Mouse (Mus musculus) forebrain, embryonic 14.5 days (tissue): ENCODE measurements around the gene Atp13a1. TPM values are rescaled to one million over a fixed set of nuclear protein-coding genes. Genes with fewer than 3 reads are reported as not detected.

Experiments used
- ATAC-seq: fragments of 200-750 bp; cut with Nextera tagmentation; 2 replicates; pipeline ENCODE4 v1.8.0; 2017; ENCODE audit warnings: mild to moderate bottlenecking, moderate library complexity
- DNase-seq: peaks from one replicate; pipeline ENCODE4 v3.0.0-alpha.2; 2015; ENCODE audit warnings: low spot score
- H3K27ac ChIP-seq: fragments of 300-500 bp; sonication (generic); 2 replicates; pipeline ENCODE4 v1.5.1; 2014; ENCODE audit warnings: low read depth, mild to moderate bottlenecking, control low read depth, low read length, moderate library complexity
- H3K27me3 ChIP-seq: fragments of 300-500 bp; sonication (generic); replicated peaks from 2 replicates; pipeline ENCODE4 v1.6.1; 2014; ENCODE audit warnings: low read length, control low read depth, mixed read lengths; ENCODE audit not compliant: control insufficient read depth, insufficient read depth
- H3K36me3 ChIP-seq: fragments of 300-500 bp; sonication (generic); 2 replicates; pipeline ENCODE4 v1.6.1; 2014; ENCODE audit warnings: low read length, control low read depth; ENCODE audit not compliant: control insufficient read depth, insufficient read depth
- H3K4me1 ChIP-seq: fragments of 300-500 bp; sonication (generic); 2 replicates; pipeline ENCODE4 v1.6.1; 2014; ENCODE audit warnings: antibody characterized with exemption, low read length, control low read depth; ENCODE audit not compliant: control insufficient read depth, insufficient read depth
- H3K4me2 ChIP-seq: fragments of 300-500 bp; sonication (generic); 2 replicates; pipeline ENCODE4 v1.6.1; 2014; ENCODE audit warnings: mild to moderate bottlenecking, control low read depth, low read length
- H3K4me3 ChIP-seq: fragments of 300-500 bp; sonication (generic); 2 replicates; pipeline ENCODE4 v1.5.1; 2014; ENCODE audit warnings: low read depth, low read length, control low read depth
- H3K9ac ChIP-seq: fragments of 300-500 bp; sonication (generic); 2 replicates; pipeline ENCODE4 v1.6.1; 2014; ENCODE audit warnings: mild to moderate bottlenecking, low read length, control low read depth, moderate library complexity
- H3K9me3 ChIP-seq: fragments of 300-500 bp; sonication (generic); replicated peaks from 2 replicates; pipeline ENCODE4 v1.6.1; 2016; ENCODE audit warnings: low read length, control low read depth, mixed read lengths; ENCODE audit not compliant: control insufficient read depth
- WGBS: fragments of 180-500 bp; shearing (Covaris S2); extraction: QIAGEN DNeasy Blood & Tissue Kit; methylation state at CpG from one replicate; pipeline ENCODE4 v1.1.7; 2014; 5-methylcytosine and 5-hydroxymethylcytosine counted together
- polyA plus RNA-seq: library from polyadenylated mRNA; unstranded; fragments of >200 nt; fragmentation: Nextera tagmentation; extraction: Ambion mirVana; gene quantifications from 2 replicates; pipeline ENCODE4 v1.2.1, GENCODE M21; 2014

The Atp13a1 gene
- polyA plus RNA-seq, 1 experiment from 2014 or later = 31.4 TPM

GRCm38 (mm10) chr8:69821971-69822385, 31.0 kb downstream of the Atp13a1 start:
- Histone ChIP-seq H3K4me1 (peaks cover 21% of the 10 kb centered on the region), H3K4me2 (peak overlapping the region; percentile 81), H3K27me3 (no peaks in the 10 kb centered on the region), H3K36me3 (peaks cover 30% of the 10 kb centered on the region), H3K27ac (0 out of 2 replicates have a peak overlapping the region, but pooled peaks have one; percentile 5), H3K9ac (peak overlapping the region; percentile 69), H3K4me3 (peak overlapping the region; percentile 58), H3K9me3 (no peaks in the 10 kb centered on the region)
- ATAC-seq (peak; percentile 66), DNase-seq (peak; percentile 67)
- WGBS = 2% methylated on average over 13 of the region's 22 CpGs

DNA sequence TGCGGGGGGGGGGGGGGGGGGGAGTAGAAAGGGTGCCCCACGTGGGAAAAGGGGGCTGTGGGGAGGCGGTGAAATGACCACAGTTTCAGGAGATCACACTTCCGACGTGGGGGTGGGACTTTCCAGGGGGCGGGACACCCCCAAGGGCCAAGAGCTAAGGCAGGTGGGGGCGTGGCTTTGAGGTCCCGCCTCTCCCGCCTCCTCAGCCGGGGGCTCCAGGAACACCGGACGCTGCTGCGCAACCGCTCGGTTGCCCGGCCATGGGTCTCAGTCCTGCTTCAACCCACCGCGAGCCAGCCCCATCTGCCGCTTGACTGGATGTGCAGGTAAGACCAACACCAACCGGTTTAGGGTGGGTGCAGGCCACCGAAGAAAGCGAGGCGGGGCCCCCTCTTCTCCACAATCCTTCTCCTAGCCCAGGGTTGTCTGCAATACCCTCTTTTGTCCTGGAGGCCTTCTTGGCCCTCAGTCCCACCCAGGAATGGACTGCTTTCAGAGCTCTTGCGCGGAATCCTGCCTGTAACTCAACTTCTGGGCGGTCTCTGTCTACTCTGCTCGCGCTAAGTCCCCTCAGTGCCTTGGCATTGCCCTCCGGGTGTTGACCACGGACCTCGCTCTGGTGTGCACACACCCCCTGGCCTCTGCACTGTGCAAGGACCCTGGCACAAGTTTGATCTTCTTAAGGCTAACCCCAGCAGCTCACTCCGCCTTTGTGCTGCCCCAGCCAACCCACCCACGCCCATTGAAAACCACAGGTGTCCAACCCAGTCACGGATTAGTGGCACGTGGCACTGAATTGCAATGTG, 31.6 kb downstream of the Atp13a1 start, which contains the start of gene Lpar2:
TSS of gene Lpar2 (plus strand) at position 44 of the 806 bp plus-strand sequence.
- peaks cover 29% of the 10 kb centered on the region for H3K36me3 ChIP-seq
- peak; percentile 81 for ATAC-seq
- peaks cover 21% of the 10 kb centered on the region for H3K4me1 ChIP-seq
- peak within 1 kb of the TSS; percentile 81 for H3K4me2 ChIP-seq
- no peaks in the 10 kb centered on the region for H3K27me3 ChIP-seq
- peak; percentile 83 for DNase-seq
- peak within 1 kb of the TSS; percentile 58 for H3K4me3 ChIP-seq
- H3K27ac ChIP-seq = peak within 1 kb of the TSS; percentile 67; the same call in 1 of the 2 replicates
- H3K9ac ChIP-seq = peak within 1 kb of the TSS; percentile 69
- WGBS = under 1% methylated on average over 32 of the region's 35 CpGs
- H3K9me3 ChIP-seq = no peaks in the 10 kb centered on the region

DNA sequence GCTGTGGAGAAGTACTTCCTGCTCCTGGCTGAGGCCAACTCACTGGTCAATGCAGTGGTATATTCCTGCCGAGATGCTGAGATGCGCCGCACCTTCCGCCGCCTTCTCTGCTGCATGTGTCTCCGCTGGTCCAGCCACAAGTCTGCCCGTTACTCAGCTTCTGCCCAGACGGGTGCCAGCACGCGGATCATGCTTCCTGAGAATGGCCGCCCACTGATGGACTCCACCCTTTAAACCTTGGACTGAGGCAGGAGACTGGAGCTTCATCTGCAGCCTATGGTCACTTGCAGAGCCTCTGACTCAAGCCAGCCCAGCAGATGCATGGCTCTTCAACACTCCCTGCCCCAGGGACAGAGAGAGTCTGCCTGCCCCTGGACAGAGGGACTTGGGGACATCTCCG, 35.4 kb downstream of the Atp13a1 start:
- Histone ChIP-seq H3K4me3 (no peak overlapping the region), H3K4me1 (peaks cover 21% of the 10 kb centered on the region), H3K27ac (no peak overlapping the region), H3K9ac (no peak overlapping the region), H3K4me2 (no peak overlapping the region), H3K9me3 (no peaks in the 10 kb centered on the region), H3K27me3 (no peaks in the 10 kb centered on the region), H3K36me3 (peaks cover 32% of the 10 kb centered on the region)
- no peak for ATAC-seq
- no peak for DNase-seq
- WGBS = 91% methylated on average over 12 of the region's 12 CpGs

DNA sequence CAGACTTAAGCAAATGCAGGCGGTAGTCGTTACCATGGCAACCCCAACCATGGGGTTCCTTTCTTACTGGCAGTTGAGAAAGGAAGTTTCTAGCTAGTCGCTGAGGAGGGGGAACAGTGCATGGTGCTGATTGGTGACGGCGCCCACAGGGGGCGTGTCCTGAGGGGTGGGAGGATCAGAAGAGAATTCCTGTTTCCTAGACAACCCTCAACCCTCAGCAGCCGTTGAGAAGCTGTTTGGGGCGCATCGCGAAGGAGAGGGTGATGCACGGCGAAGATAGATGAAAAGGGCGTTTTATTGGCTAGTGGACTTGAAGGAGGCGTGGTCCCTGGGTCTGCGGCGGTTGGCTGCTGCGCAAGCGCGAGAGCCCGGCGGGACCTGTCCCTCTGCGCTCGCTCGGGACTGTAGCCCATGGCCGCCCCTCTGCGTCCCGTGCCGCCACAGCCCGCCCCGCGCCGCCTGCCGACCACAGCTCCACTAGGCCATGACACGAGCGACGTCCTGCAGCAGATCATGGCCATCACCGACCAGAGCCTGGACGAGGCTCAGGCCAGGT, 41.4 kb downstream of the Atp13a1 start, which contains the start of gene Pbx4:
TSS of gene Pbx4 (plus strand) at position 194 of the 556 bp plus-strand sequence.
- Histone ChIP-seq H3K27ac (peak within 1 kb of the TSS; percentile 86), H3K36me3 (peaks cover 23% of the 10 kb centered on the region), H3K27me3 (no peaks in the 10 kb centered on the region), H3K9ac (peak within 1 kb of the TSS; percentile 77), H3K9me3 (no peaks in the 10 kb centered on the region), H3K4me2 (peak within 1 kb of the TSS; percentile 84), H3K4me1 (peaks cover 4% of the 10 kb centered on the region), H3K4me3 (peak within 1 kb of the TSS; percentile 64)
- DNase-seq = peak; percentile 99
- peak; percentile 99 for ATAC-seq
- WGBS = under 1% methylated on average over 38 of the region's 38 CpGs

- peaks cover 10% of the 10 kb centered on the region; the same call in 1 of the 2 replicates for H3K36me3 ChIP-seq
- no peak overlapping the region for H3K4me2 ChIP-seq
- DNase-seq (no peak), ATAC-seq (no peak)
- H3K27me3 ChIP-seq = no peaks in the 10 kb centered on the region
- no peaks in the 10 kb centered on the region; the same call in 1 of the 2 replicates for H3K4me1 ChIP-seq
- no peaks in the 10 kb centered on the region for H3K9me3 ChIP-seq
- no peak overlapping the region for H3K9ac ChIP-seq
- whole genome bisulfite sequencing = 90% methylated on average over 8 of the region's 8 CpGs
- no peak overlapping the region for H3K4me3 ChIP-seq
- H3K27ac ChIP-seq = no peak overlapping the region
Observed at GRCm38 (mm10) chr8:69837057-69837682, 46.2 kb downstream of the Atp13a1 start.

- Histone ChIP-seq H3K27ac (no peak overlapping the region), H3K9ac (no peak overlapping the region), H3K4me2 (no peak overlapping the region), H3K9me3 (no peaks in the 10 kb centered on the region), H3K4me1 (no peaks in the 10 kb centered on the region), H3K27me3 (no peaks in the 10 kb centered on the region), H3K36me3 (0 out of 2 replicates have a peak, but pooled peaks cover 4% of the 10 kb centered on the region), H3K4me3 (no peak overlapping the region)
- 73% methylated on average over 3 of the region's 3 CpGs for WGBS
- no peak for DNase-seq
- no peak for ATAC-seq
Observed at GRCm38 (mm10) chr8:69847167-69848065, 56.5 kb downstream of the Atp13a1 start.

DNA sequence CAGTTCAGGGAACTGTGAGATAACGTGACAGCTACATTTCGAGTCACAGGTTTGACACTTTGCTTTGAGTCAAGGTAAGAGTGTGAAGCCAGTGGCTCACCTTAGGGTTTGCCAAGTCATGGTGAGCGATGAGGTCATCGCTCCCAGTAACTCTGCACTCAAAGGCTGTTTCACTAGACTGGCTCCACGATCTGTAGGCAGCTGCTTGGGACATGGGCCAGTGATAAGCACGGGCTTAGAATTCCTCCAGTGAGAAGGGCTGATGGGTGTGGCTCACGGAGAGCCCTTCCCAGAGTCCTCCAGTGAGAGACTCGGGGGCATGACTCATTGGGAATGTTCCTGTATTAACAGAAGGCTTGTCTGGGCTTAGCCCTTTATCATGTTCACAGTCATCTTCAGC, 58.0 kb downstream of the Atp13a1 start:
- H3K4me2 ChIP-seq = no peak overlapping the region
- H3K9me3 ChIP-seq = no peaks in the 10 kb centered on the region
- ATAC-seq = no peak
- H3K4me1 ChIP-seq = no peaks in the 10 kb centered on the region
- H3K9ac ChIP-seq = no peak overlapping the region
- DNase-seq = no peak
- H3K4me3 ChIP-seq = no peak overlapping the region
- WGBS = 91% methylated on average over 8 of the region's 8 CpGs
- no peaks in the 10 kb centered on the region for H3K27me3 ChIP-seq
- H3K27ac ChIP-seq = no peak overlapping the region
- 0 out of 2 replicates have a peak, but pooled peaks cover 4% of the 10 kb centered on the region for H3K36me3 ChIP-seq

DNA sequence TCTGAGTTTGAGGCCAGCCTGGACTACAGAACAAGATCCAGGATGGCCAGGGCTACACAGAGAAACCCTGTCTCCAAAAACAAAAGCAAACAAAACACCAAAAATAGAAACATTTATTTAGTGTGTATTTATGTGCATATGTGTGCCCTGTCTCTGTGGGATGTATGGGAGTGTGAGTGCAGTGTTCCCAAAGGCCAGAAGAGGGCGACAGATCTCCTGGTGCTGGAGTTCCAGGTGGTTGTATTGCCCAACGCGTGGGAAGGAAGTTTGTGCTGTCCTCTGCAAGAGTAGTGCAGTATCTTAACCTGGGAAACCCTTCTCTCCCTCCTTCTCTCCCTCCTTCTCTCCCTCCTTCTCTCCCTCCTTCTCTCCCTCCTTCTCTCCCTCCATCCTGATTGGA, 58.9 kb downstream of the Atp13a1 start:
- no peak overlapping the region for H3K9ac ChIP-seq
- 57% methylated on average over 3 of the region's 3 CpGs for WGBS
- ATAC-seq = no peak
- no peaks in the 10 kb centered on the region for H3K4me1 ChIP-seq
- H3K4me2 ChIP-seq = no peak overlapping the region
- DNase-seq = no peak
- H3K27ac ChIP-seq = no peak overlapping the region
- H3K9me3 ChIP-seq = no peaks in the 10 kb centered on the region
- no peaks in the 10 kb centered on the region for H3K27me3 ChIP-seq
- H3K4me3 ChIP-seq = no peak overlapping the region
- 0 out of 2 replicates have a peak, but pooled peaks cover 4% of the 10 kb centered on the region for H3K36me3 ChIP-seq
